Mouse (Mus musculus) cerebral cortex, adult 2 months (tissue): ENCODE results near the gene Unk.

Source experiments
- WGBS: fragments of 180-500 bp; shearing (Covaris S2); methylation state at CpG from one replicate; pipeline ENCODE4 v1.1.7; 2018; 5-methylcytosine and 5-hydroxymethylcytosine counted together

Gene Unk

GRCm38 (mm10) chr11:116010948-116011347 is 19.2 kb upstream of the Unk start:
- 85% methylated on average over 5 of the region's 5 CpGs for WGBS

- 56% methylated on average over 14 of the region's 14 CpGs for WGBS
These were observed 18.4 kb upstream of the Unk start for GRCm38 (mm10) chr11:116011529-116012261.

- WGBS = 1% methylated on average over 55 of the region's 55 CpGs
These were observed 17.7 kb upstream of the Unk start, which contains the start of gene Galk1 for GRCm38 (mm10) chr11:116012262-116012947. TSS of gene Galk1 (minus strand) at chr11:116012719.

GRCm38 (mm10) chr11:116014821-116015220 is 15.3 kb upstream of the Unk start:
- WGBS = 80% methylated on average over 8 of the region's 8 CpGs

- 41% methylated on average over 6 of the region's 6 CpGs for WGBS
These were observed 12.0 kb upstream of the Unk start for GRCm38 (mm10) chr11:116018106-116018505.

GRCm38 (mm10) chr11:116018867-116019266 is 11.3 kb upstream of the Unk start:
- WGBS = 89% methylated on average over 4 of the region's 4 CpGs

- WGBS = 69% methylated on average over 1 of the region's 1 CpGs
These were observed 10.7 kb upstream of the Unk start for GRCm38 (mm10) chr11:116019360-116019791.

GRCm38 (mm10) chr11:116019976-116020411 is 10.1 kb upstream of the Unk start:
- 85% methylated on average over 2 of the region's 2 CpGs for WGBS

GRCm38 (mm10) chr11:116020519-116020922 is 9.6 kb upstream of the Unk start:
- WGBS = 20% methylated on average over 1 of the region's 1 CpGs

- 42% methylated on average over 6 of the region's 6 CpGs for WGBS
These were observed 8.5 kb upstream of the Unk start for GRCm38 (mm10) chr11:116021328-116022220.

GRCm38 (mm10) chr11:116022256-116022780 is 7.8 kb upstream of the Unk start:
- 19% methylated on average over 4 of the region's 4 CpGs for WGBS

GRCm38 (mm10) chr11:116023074-116023770 is 6.9 kb upstream of the Unk start:
- WGBS = 1% methylated on average over 18 of the region's 18 CpGs

- WGBS = 1% methylated on average over 55 of the region's 57 CpGs
These were observed 6.3 kb upstream of the Unk start for GRCm38 (mm10) chr11:116023771-116024355.

- WGBS = under 1% methylated on average over 37 of the region's 37 CpGs
These were observed 5.7 kb upstream of the Unk start for GRCm38 (mm10) chr11:116024356-116024808.

- 76% methylated on average over 3 of the region's 3 CpGs for WGBS
These were observed 4.9 kb upstream of the Unk start for GRCm38 (mm10) chr11:116025056-116025845.

- WGBS = 60% methylated on average over 4 of the region's 4 CpGs
These were observed 2.4 kb upstream of the Unk start, which contains the start of gene H3f3b for GRCm38 (mm10) chr11:116027756-116028155. TSS of gene H3f3b (minus strand) at chr11:116027962.

GRCm38 (mm10) chr11:116028177-116028865 is 1.8 kb upstream of the Unk start:
- 74% methylated on average over 9 of the region's 9 CpGs for WGBS

GRCm38 (mm10) chr11:116029086-116029865 is 846 bp upstream of the Unk start:
- WGBS = 78% methylated on average over 6 of the region's 6 CpGs
